Mouse (Mus musculus): ENCODE results near the gene Olfr466. TPM values are rescaled to one million over a fixed set of nuclear protein-coding genes. Genes with fewer than 3 reads are reported as not detected.

Olfr466 gene
- total and polyA plus RNA-seq, 2 experiments = not detected

- Histone ChIP-seq H3K4me3 (ENCODE audit: insufficient read depth, low read depth, low read length) (peak overlapping the region; percentile 18; the same call in 1 of the 2 replicates), H3K27ac (replicated peaks; ENCODE audit: insufficient read depth, low read depth, low read length) (no peak overlapping the region), H3K4me1 (ENCODE audit: control insufficient read depth, insufficient read depth, low read length) (peaks cover 3% of the 10 kb centered on the region; the same call in 1 of the 2 replicates), H3K79me2 (ENCODE audit: control insufficient read depth, insufficient read depth, low read length) (no peaks in the 10 kb centered on the region), H3K27me3 (ENCODE audit: control insufficient read depth, insufficient read depth, low read length) (no peaks in the 10 kb centered on the region; the same call in 1 of the 2 replicates), H3K9ac (ENCODE audit: low read depth, low read length) (no peak overlapping the region), H3K36me3 (ENCODE audit: control insufficient read depth, insufficient read depth, low read length) (no peaks in the 10 kb centered on the region)
- peak; percentile 30 for DNase-seq (ENCODE audit: extremely low read depth, low read depth, low spot score)
- TF ChIP-seq POLR2A (IDR thresholded peaks at IDR 0.05; ENCODE audit: extremely low read depth, insufficient read depth, low read length) (no peak), CTCF (IDR thresholded peaks at IDR 0.05; ENCODE audit: low read depth, low read length) (peak; percentile 79)
- 17% methylated on average over 46 of the region's 46 CpGs for WGBS
Measured at GRCm38 (mm10) chr13:65175734-65176471, 25.9 kb downstream of the Olfr466 start.

- 59% methylated on average over 15 of the region's 15 CpGs for WGBS
- DNase-seq (ENCODE audit: extremely low read depth, low read depth, low spot score) = no peak
- Histone ChIP-seq H3K4me1 (ENCODE audit: control insufficient read depth, insufficient read depth, low read length) (peaks cover 3% of the 10 kb centered on the region; the same call in 1 of the 2 replicates), H3K27me3 (ENCODE audit: control insufficient read depth, insufficient read depth, low read length) (no peaks in the 10 kb centered on the region; the same call in 1 of the 2 replicates), H3K79me2 (ENCODE audit: control insufficient read depth, insufficient read depth, low read length) (no peaks in the 10 kb centered on the region), H3K4me3 (ENCODE audit: insufficient read depth, low read depth, low read length) (no peak overlapping the region), H3K27ac (replicated peaks; ENCODE audit: insufficient read depth, low read depth, low read length) (no peak overlapping the region), H3K9ac (ENCODE audit: low read depth, low read length) (no peak overlapping the region), H3K36me3 (ENCODE audit: control insufficient read depth, insufficient read depth, low read length) (no peaks in the 10 kb centered on the region)
- TF ChIP-seq CTCF (IDR thresholded peaks at IDR 0.05; ENCODE audit: low read depth, low read length) (no peak), POLR2A (IDR thresholded peaks at IDR 0.05; ENCODE audit: extremely low read depth, insufficient read depth, low read length) (no peak)
Measured at GRCm38 (mm10) chr13:65176472-65177091, 26.5 kb downstream of the Olfr466 start.

- Histone ChIP-seq H3K36me3 (ENCODE audit: control insufficient read depth, insufficient read depth, low read length) (no peaks in the 10 kb centered on the region), H3K79me2 (ENCODE audit: control insufficient read depth, insufficient read depth, low read length) (no peaks in the 10 kb centered on the region), H3K27me3 (ENCODE audit: control insufficient read depth, insufficient read depth, low read length) (no peaks in the 10 kb centered on the region), H3K9ac (ENCODE audit: low read depth, low read length) (no peak overlapping the region), H3K27ac (replicated peaks; ENCODE audit: insufficient read depth, low read depth, low read length) (no peak overlapping the region), H3K4me3 (ENCODE audit: insufficient read depth, low read depth, low read length) (no peak overlapping the region), H3K4me1 (ENCODE audit: control insufficient read depth, insufficient read depth, low read length) (no peaks in the 10 kb centered on the region)
- DNase-seq (ENCODE audit: extremely low read depth, low read depth, low spot score) = no peak
- 65% methylated on average over 1 of the region's 1 CpGs for WGBS
- TF ChIP-seq POLR2A (IDR thresholded peaks at IDR 0.05; ENCODE audit: extremely low read depth, insufficient read depth, low read length) = no peak
- no peak for TF ChIP-seq CTCF (IDR thresholded peaks at IDR 0.05; ENCODE audit: low read depth, low read length)
Measured at GRCm38 (mm10) chr13:65200667-65201066, 50.6 kb downstream of the Olfr466 start.

Other genes with a start within 250 kb of the Olfr466 start
- not detected in 2 replicates for gene Cntnap3, start 246.3 kb upstream of the Olfr466 start, total RNA-seq (2014; rRNA removed)
- 0.05 TPM in 1 of 2 replicates, not detected in the other for gene Cntnap3, start 246.3 kb upstream of the Olfr466 start, polyA plus RNA-seq (2012; rRNA removed)
- gene Spata31, start 232.8 kb upstream of the Olfr466 start, total RNA-seq (2014; rRNA removed) = not detected in 2 replicates
- gene Spata31, start 232.8 kb upstream of the Olfr466 start, polyA plus RNA-seq (2012; rRNA removed) = not detected in 2 replicates
- not detected in 2 replicates for gene Spata31d1c, start 117.2 kb upstream of the Olfr466 start, total RNA-seq (2014; rRNA removed)
- 0.02 TPM in 1 of 2 replicates, not detected in the other for gene Spata31d1c, start 117.2 kb upstream of the Olfr466 start, polyA plus RNA-seq (2012; rRNA removed)
- not detected in 2 replicates for gene Prss47, start 97.5 kb upstream of the Olfr466 start, total RNA-seq (2014; rRNA removed)
- not detected in 2 replicates for gene Prss47, start 97.5 kb upstream of the Olfr466 start, polyA plus RNA-seq (2012; rRNA removed)
- 29.2 and 35.0 TPM in 2 replicates for gene Mfsd14b, start 37.3 kb upstream of the Olfr466 start, total RNA-seq (2014; rRNA removed)
- 10.0 and 11.8 TPM in 2 replicates for gene Mfsd14b, start 37.3 kb upstream of the Olfr466 start, polyA plus RNA-seq (2012; rRNA removed)
- gene Olfr465-ps1, start 12.2 kb upstream of the Olfr466 start, total RNA-seq (2014; rRNA removed) = not detected in 2 replicates
- gene Olfr465-ps1, start 12.2 kb upstream of the Olfr466 start, polyA plus RNA-seq (2012; rRNA removed) = not detected in 2 replicates
- gene Nlrp4f, start 55.7 kb downstream of the Olfr466 start, total RNA-seq (2014; rRNA removed) = not detected in 2 replicates
- not detected in 2 replicates for gene Nlrp4f, start 55.7 kb downstream of the Olfr466 start, polyA plus RNA-seq (2012; rRNA removed)
- not detected in 2 replicates for gene Gm10775, start 109.3 kb downstream of the Olfr466 start, total RNA-seq (2014; rRNA removed)
- not detected in 2 replicates for gene Gm10775, start 109.3 kb downstream of the Olfr466 start, polyA plus RNA-seq (2012; rRNA removed)
- 17.0 and 18.7 TPM in 2 replicates for gene Zfp369, start 128.6 kb downstream of the Olfr466 start, total RNA-seq (2014; rRNA removed)
- gene Zfp369, start 128.6 kb downstream of the Olfr466 start, polyA plus RNA-seq (2012; rRNA removed) = 8.9 and 10.9 TPM in 2 replicates